10 mouse cellular contexts compared by ENCODE assay signal in the genomic region with DNA sequence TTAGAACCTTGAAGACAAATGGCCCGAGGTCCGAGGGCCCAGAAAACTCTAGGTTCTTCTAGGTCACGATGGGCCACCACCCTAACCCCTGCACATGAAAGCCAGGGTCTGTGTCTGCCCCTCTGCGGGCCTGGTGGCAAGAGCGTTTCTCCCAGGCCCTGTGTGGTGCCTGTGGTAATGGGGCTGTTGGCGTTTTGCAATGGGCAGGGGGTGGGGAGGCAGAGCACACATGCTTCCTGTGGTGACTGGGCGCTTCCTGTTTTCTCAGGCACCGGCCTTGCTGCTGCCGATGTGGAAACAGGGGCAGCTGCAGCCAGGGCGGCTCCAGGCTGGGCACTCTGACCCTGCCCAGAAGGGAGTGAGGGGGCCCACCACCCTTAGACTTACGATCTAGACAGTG. TPM values are rescaled to one million over a fixed set of nuclear protein-coding genes. Genes with fewer than 3 reads are reported as not detected.
DNase-seq lines count a peak whose midpoint lies in the region; ATAC-seq and TF ChIP-seq lines count a peak whose summit lies in the region.
"Had no signal": no experiment of that assay in that cellular context is flagged by ENCODE, and none has a peak within 500 bp of the region (broad histone marks: within the 10 kb centered on the region; RNA-seq: fewer than 3 reads in every experiment).

No protein-coding gene starts in this region.

- TF ChIP-seq RAD21 in MEL (IDR thresholded peaks at IDR 0.05; ENCODE audit: low read depth, low read length) = no peak

- H3K27me3 ChIP-seq in MEL (ENCODE audit: control insufficient read depth in 1 of 2, insufficient read depth in 2 of 2, low read length in 2 of 2) = no peaks in the 10 kb centered on the region
- no peaks in the 10 kb centered on the region for H3K27me3 ChIP-seq in heart, embryonic 14.5 days (ENCODE audit: control insufficient read depth, insufficient read depth, low read length)
- no peaks in the 10 kb centered on the region for H3K27me3 ChIP-seq in lung, embryonic 15.5 days
- H3K27me3 ChIP-seq in stomach, embryonic 16.5 days (ENCODE audit: control insufficient read depth, insufficient read depth, low read length) = no peaks in the 10 kb centered on the region
- H3K27me3 ChIP-seq: embryonic facial prominence, embryonic 13.5 days had no signal

- peak; percentile 34; the same call in 1 of the 2 replicates for ATAC-seq in heart, embryonic 14.5 days (ENCODE audit: insufficient number of reproducible peaks, insufficient read depth, low FRiP score, low read depth)
- ATAC-seq in lung, embryonic 15.5 days (ENCODE audit: borderline replicate concordance, extremely low read depth, low FRiP score, low TSS enrichment) = no peak
- ATAC-seq in stomach, embryonic 16.5 days (ENCODE audit: insufficient read depth, low FRiP score) = no peak

- no peak overlapping the region for H3K4me2 ChIP-seq in heart, embryonic 14.5 days (ENCODE audit: low read length)
- H3K4me2 ChIP-seq in lung, embryonic 15.5 days = no peak overlapping the region
- no peak overlapping the region for H3K4me2 ChIP-seq in stomach, embryonic 16.5 days (ENCODE audit: low read depth, low read length)
- H3K4me2 ChIP-seq: embryonic facial prominence, embryonic 13.5 days had no signal

- no peak for TF ChIP-seq CTCF in MEL (IDR thresholded peaks at IDR 0.05 in 2 of 3, conservative IDR thresholded peaks at IDR 0.05 in 1 of 3; ENCODE audit: control insufficient read depth in 1 of 3, insufficient read depth in 1 of 3, low read depth in 2 of 3, low read length in 3 of 3, poor library complexity in 1 of 3, severe bottlenecking in 1 of 3)

- H3K79me2 ChIP-seq in MEL (ENCODE audit: control insufficient read depth, insufficient read depth, low read length, poor library complexity) = peaks cover 1% of the 10 kb centered on the region; the same call in 1 of the 2 replicates

- intact Hi-C loops in left cerebral cortex, postnatal 4 days (cut with DNase I) = no loop called here

- TF ChIP-seq EP300 in MEL (IDR thresholded peaks at IDR 0.05; ENCODE audit: low read depth in 1 of 2, low read length in 2 of 2) = peak; percentile 40 to 53; a peak in 3 of 4 replicates

- peak overlapping the region; percentile 63 for H3K27ac ChIP-seq in MEL (ENCODE audit: control insufficient read depth, low read depth, low read length)
- peak overlapping the region; percentile 28 to 49; a peak in 3 of 4 replicates for H3K27ac ChIP-seq in heart, embryonic 14.5 days (replicated peaks in 1 of 2; ENCODE audit: control insufficient read depth in 1 of 2, insufficient read depth in 1 of 2, low read depth in 2 of 2, low read length in 2 of 2)
- H3K27ac ChIP-seq in lung, embryonic 15.5 days = peak overlapping the region; percentile 17; the same call in 1 of the 2 replicates
- H3K27ac ChIP-seq in stomach, embryonic 16.5 days (ENCODE audit: low read length) = peak overlapping the region; percentile 28; the same call in 1 of the 2 replicates
- H3K27ac ChIP-seq: embryonic facial prominence, embryonic 13.5 days had no signal

- H3K4me3 ChIP-seq in MEL (ENCODE audit: control insufficient read depth in 1 of 2, insufficient read depth in 1 of 2, low read depth in 2 of 2, low read length in 2 of 2) = peak overlapping the region; percentile 24 to 35
- H3K4me3 ChIP-seq in heart, embryonic 14.5 days (ENCODE audit: control insufficient read depth in 1 of 2, insufficient read depth in 1 of 2, low read depth in 1 of 2, low read length in 2 of 2) = no peak overlapping the region
- no peak overlapping the region for H3K4me3 ChIP-seq in lung, embryonic 15.5 days
- no peak overlapping the region for H3K4me3 ChIP-seq in stomach, embryonic 16.5 days (replicated peaks; ENCODE audit: low read length)
- H3K4me3 ChIP-seq: embryonic facial prominence, embryonic 13.5 days had no signal

- peaks cover 5 to 24% of the 10 kb centered on the region in 2 experiments for H3K4me1 ChIP-seq in MEL (ENCODE audit: control insufficient read depth in 1 of 2, insufficient read depth in 2 of 2, low read length in 2 of 2)
- peaks cover 4 to 8% of the 10 kb centered on the region in 2 experiments; a peak in 1 of 4 replicates for H3K4me1 ChIP-seq in heart, embryonic 14.5 days (ENCODE audit: control insufficient read depth in 2 of 2, insufficient read depth in 2 of 2, low read length in 2 of 2)
- H3K4me1 ChIP-seq in lung, embryonic 15.5 days = peaks cover 9% of the 10 kb centered on the region
- no peaks in the 10 kb centered on the region for H3K4me1 ChIP-seq in stomach, embryonic 16.5 days (ENCODE audit: control insufficient read depth, insufficient read depth, low read length)

- no peaks in the 10 kb centered on the region for H3K9me3 ChIP-seq in MEL (replicated peaks; ENCODE audit: insufficient read depth, low read length)
- no peaks in the 10 kb centered on the region for H3K9me3 ChIP-seq in heart, embryonic 14.5 days (ENCODE audit: control insufficient read depth, low read length)
- no peaks in the 10 kb centered on the region for H3K9me3 ChIP-seq in lung, embryonic 15.5 days
- no peaks in the 10 kb centered on the region for H3K9me3 ChIP-seq in stomach, embryonic 16.5 days (replicated peaks; ENCODE audit: control insufficient read depth, low read length)
- H3K9me3 ChIP-seq: embryonic facial prominence, embryonic 13.5 days had no signal

- H3K36me3 ChIP-seq in MEL (ENCODE audit: control insufficient read depth in 1 of 2, insufficient read depth in 2 of 2, low read length in 2 of 2) = peaks cover 0 to 18% of the 10 kb centered on the region in 2 experiments; a peak in 2 of 4 replicates
- no peaks in the 10 kb centered on the region for H3K36me3 ChIP-seq in heart, embryonic 14.5 days (ENCODE audit: control insufficient read depth, insufficient read depth, low read length)
- H3K36me3 ChIP-seq in lung, embryonic 15.5 days = no peaks in the 10 kb centered on the region
- H3K36me3 ChIP-seq in stomach, embryonic 16.5 days (ENCODE audit: control insufficient read depth, insufficient read depth, low read length) = no peaks in the 10 kb centered on the region
- H3K36me3 ChIP-seq: embryonic facial prominence, embryonic 13.5 days had no signal

- peak; percentile 75 for DNase-seq in CD4-positive helper T cell, adult 2 months (ENCODE audit: low read depth, low spot score)
- peak; percentile 88 for DNase-seq in MEL (ENCODE audit: low read depth, low spot score)
- no peak for DNase-seq in right cerebral cortex, postnatal 4 days
- no peak for DNase-seq in left cerebral cortex, postnatal 4 days
- no peak for DNase-seq in cerebellum, postnatal 4 days (ENCODE audit: low spot score in 2 of 2)

- 55% methylated on average over 11 of the region's 11 CpGs for WGBS in heart, embryonic 14.5 days
- WGBS in lung, embryonic 15.5 days = 52% methylated on average over 11 of the region's 11 CpGs
- 66% methylated on average over 11 of the region's 11 CpGs for WGBS in stomach, embryonic 16.5 days

- peak; percentile 66; a peak in 3 of 4 replicates for TF ChIP-seq POLR2A in MEL (IDR thresholded peaks at IDR 0.05; ENCODE audit: control insufficient read depth in 1 of 2, insufficient read depth in 1 of 2, low read depth in 1 of 2, low read length in 2 of 2, poor library complexity in 1 of 2)

- H3K9ac ChIP-seq in MEL (ENCODE audit: control insufficient read depth, low read depth, low read length, poor library complexity, severe bottlenecking) = peak overlapping the region; percentile 63
- no peak overlapping the region; the same call in 1 of the 2 replicates for H3K9ac ChIP-seq in heart, embryonic 14.5 days (ENCODE audit: low read length)
- no peak overlapping the region for H3K9ac ChIP-seq in lung, embryonic 15.5 days
- no peak overlapping the region for H3K9ac ChIP-seq in stomach, embryonic 16.5 days (ENCODE audit: low read length)
- H3K9ac ChIP-seq: embryonic facial prominence, embryonic 13.5 days had no signal

RNA-seq across cellular contexts. Expression of a gene that starts 0.7 kb away (rescaled TPM):
- total RNA-seq in MEL (2012; rRNA removed) = 108 and 129 TPM in 2 replicates
- polyA plus RNA-seq in MEL (2012; ENCODE audit: insufficient read depth in 1 of 2, insufficient read length in 2 of 2, low read depth in 1 of 2, low replicate concordance in 2 of 2, missing spikeins in 1 of 2) = 100 to 1,000 TPM in 1 of 2 experiments, 10 to 100 TPM in 1; 95.9 to 142 TPM
- polyA plus RNA-seq in heart, embryonic 14.5 days (2014; fragmentation: Nextera tagmentation; extraction: Ambion mirVana) = 4.8 and 5.1 TPM in 2 replicates
- 6.9 and 8.7 TPM in 2 replicates for polyA plus RNA-seq in lung, embryonic 15.5 days (2015; fragmentation: Nextera tagmentation; extraction: Ambion mirVana)
- 5.1 and 6.7 TPM in 2 replicates for polyA plus RNA-seq in stomach, embryonic 16.5 days (2015; fragmentation: Nextera tagmentation; extraction: Ambion mirVana)
- total RNA-seq in left cerebral cortex, postnatal 4 days (2021) = 1 to 10 TPM; 3.0 to 3.2 TPM

RNA-seq across cellular contexts. Expression of a gene that starts 12.6 kb away (rescaled TPM):
- 7.7 and 9.4 TPM in 2 replicates for total RNA-seq in MEL (2012; rRNA removed)
- 10 to 100 TPM in 1 of 2 experiments, not detected in 1; 19.1 TPM for polyA plus RNA-seq in MEL (2012; ENCODE audit: insufficient read depth in 1 of 2, insufficient read length in 2 of 2, low read depth in 1 of 2, low replicate concordance in 2 of 2, missing spikeins in 1 of 2)
- 50.6 and 52.0 TPM in 2 replicates for polyA plus RNA-seq in heart, embryonic 14.5 days (2014; fragmentation: Nextera tagmentation; extraction: Ambion mirVana)
- 34.6 and 40.2 TPM in 2 replicates for polyA plus RNA-seq in lung, embryonic 15.5 days (2015; fragmentation: Nextera tagmentation; extraction: Ambion mirVana)
- 43.7 and 51.3 TPM in 2 replicates for polyA plus RNA-seq in stomach, embryonic 16.5 days (2015; fragmentation: Nextera tagmentation; extraction: Ambion mirVana)
- 10 to 100 TPM; 30.6 to 41.6 TPM for total RNA-seq in left cerebral cortex, postnatal 4 days (2021)

RNA-seq across cellular contexts. Expression of a gene that starts 29.0 kb away (rescaled TPM):
- total RNA-seq in MEL (2012; rRNA removed) = 259 and 271 TPM in 2 replicates
- polyA plus RNA-seq in MEL (2012; ENCODE audit: insufficient read depth in 1 of 2, insufficient read length in 2 of 2, low read depth in 1 of 2, low replicate concordance in 2 of 2, missing spikeins in 1 of 2) = 1,000 to 10,000 TPM in 1 of 2 experiments, 100 to 1,000 TPM in 1; 428 to 1,459 TPM
- polyA plus RNA-seq in heart, embryonic 14.5 days (2014; fragmentation: Nextera tagmentation; extraction: Ambion mirVana) = 275 and 293 TPM in 2 replicates
- 254 and 278 TPM in 2 replicates for polyA plus RNA-seq in lung, embryonic 15.5 days (2015; fragmentation: Nextera tagmentation; extraction: Ambion mirVana)
- polyA plus RNA-seq in stomach, embryonic 16.5 days (2015; fragmentation: Nextera tagmentation; extraction: Ambion mirVana) = 264 and 286 TPM in 2 replicates
- total RNA-seq in left cerebral cortex, postnatal 4 days (2021) = 100 to 1,000 TPM; 190 to 192 TPM

RNA-seq across cellular contexts. Expression of a gene that starts 35.1 kb away (rescaled TPM):
- 0.19 and 0.29 TPM in 2 replicates for total RNA-seq in MEL (2012; rRNA removed)
- polyA plus RNA-seq in MEL (2012; ENCODE audit: insufficient read depth in 1 of 2, insufficient read length in 2 of 2, low read depth in 1 of 2, low replicate concordance in 2 of 2, missing spikeins in 1 of 2) = under 1 TPM in 1 of 2 experiments, not detected in 1; 0.50 TPM
- polyA plus RNA-seq in heart, embryonic 14.5 days (2014; fragmentation: Nextera tagmentation; extraction: Ambion mirVana) = 789 and 806 TPM in 2 replicates
- polyA plus RNA-seq in lung, embryonic 15.5 days (2015; fragmentation: Nextera tagmentation; extraction: Ambion mirVana) = 18.8 and 22.3 TPM in 2 replicates
- 0.17 and 0.54 TPM in 2 replicates for polyA plus RNA-seq in stomach, embryonic 16.5 days (2015; fragmentation: Nextera tagmentation; extraction: Ambion mirVana)
- not detected for total RNA-seq in left cerebral cortex, postnatal 4 days (2021)
- polyA plus RNA-seq: neural tube, embryonic 14.5 days had no signal

RNA-seq across cellular contexts. Expression of a gene that starts 47.4 kb away (rescaled TPM):
- total RNA-seq in MEL (2012; rRNA removed) = not detected in 2 replicates
- polyA plus RNA-seq in MEL (2012; ENCODE audit: insufficient read depth in 1 of 2, insufficient read length in 2 of 2, low read depth in 1 of 2, low replicate concordance in 2 of 2, missing spikeins in 1 of 2) = under 1 TPM in 1 of 2 experiments, not detected in 1; 0.10 TPM
- polyA plus RNA-seq in heart, embryonic 14.5 days (2014; fragmentation: Nextera tagmentation; extraction: Ambion mirVana) = 29.8 and 31.0 TPM in 2 replicates
- 0.91 and 1.9 TPM in 2 replicates for polyA plus RNA-seq in lung, embryonic 15.5 days (2015; fragmentation: Nextera tagmentation; extraction: Ambion mirVana)
- 1.5 and 4.8 TPM in 2 replicates for polyA plus RNA-seq in stomach, embryonic 16.5 days (2015; fragmentation: Nextera tagmentation; extraction: Ambion mirVana)
- total RNA-seq in left cerebral cortex, postnatal 4 days (2021) = not detected

Comparison
In these comparisons a context has a peak if more than half of its experiments do, and no peak if none do; other contexts are left out.
1. DNase-seq: peak in CD4-positive helper T cell, adult 2 months (single experiment) and MEL (single experiment); none in right cerebral cortex, postnatal 4 days (single experiment), left cerebral cortex, postnatal 4 days (single experiment) and cerebellum, postnatal 4 days (0 of 2).
2. H3K4me3 ChIP-seq: peak in MEL (2 of 2); none in heart, embryonic 14.5 days (0 of 2), lung, embryonic 15.5 days (single experiment) and stomach, embryonic 16.5 days (single experiment).
3. RNA of a gene that starts 0.7 kb away (polyA plus RNA-seq): 95.9 to 142 TPM in MEL; 6.9 to 8.7 TPM in lung, embryonic 15.5 days, 5.1 to 6.7 TPM in stomach, embryonic 16.5 days and 4.8 to 5.1 TPM in heart, embryonic 14.5 days; every median in the first group is over 10 times any median in the second.
4. Peak in every context shown above with its lines, with median percentiles within 50 percentile points of each other: H3K27ac ChIP-seq.